Mouse (Mus musculus) splenic B cell, adult 2 months (primary cell): ENCODE results near the gene Slc34a3.
A peak's percentile ranks its signal among the peaks of the same experiment; 100 is the strongest.

Experiments used
- DNase-seq: peaks from one replicate; pipeline ENCODE4 v3.0.0-alpha.2; 2011; ENCODE audit warnings: low read depth, low spot score
- H3K27me3 ChIP-seq: 2 replicates; pipeline ENCODE4 v1.6.1; 2012; ENCODE audit warnings: mild to moderate bottlenecking, low read length, moderate library complexity, mixed read lengths; ENCODE audit not compliant: control insufficient read depth, poor library complexity, insufficient read depth, severe bottlenecking
- H3K36me3 ChIP-seq: 2 replicates; pipeline ENCODE4 v1.6.1; 2012; ENCODE audit warnings: mild to moderate bottlenecking, low read length, moderate library complexity, mixed read lengths; ENCODE audit not compliant: control insufficient read depth, poor library complexity, insufficient read depth, severe bottlenecking

Gene Slc34a3

GRCm38 (mm10) chr2:25197946-25198345, 36.2 kb downstream of the Slc34a3 start:
- H3K36me3 ChIP-seq: peaks cover 6% of the 10 kb centered on the region
- no peak for DNase-seq

GRCm38 (mm10) chr2:25197191-25197590, 37.0 kb downstream of the Slc34a3 start:
- Histone ChIP-seq H3K36me3 (peaks cover 6% of the 10 kb centered on the region), H3K27me3 (no peaks in the 10 kb centered on the region)
- peak; percentile 17 for DNase-seq

More at GRCm38 (mm10) chr2:25197946-25198345, 36.2 kb downstream of the Slc34a3 start:
- H3K27me3 ChIP-seq: no peaks in the 10 kb centered on the region

- Histone ChIP-seq H3K27me3 (no peaks in the 10 kb centered on the region), H3K36me3 (peaks cover 6% of the 10 kb centered on the region)
- DNase-seq: peak; percentile 97
These were observed 37.8 kb downstream of the Slc34a3 start, which contains the start of gene Tor4a for GRCm38 (mm10) chr2:25196172-25196954. Gene Tor4a, minus strand, starts transcription at chr2:25196886.

- DNase-seq: peak; percentile 93
- Histone ChIP-seq H3K36me3 (no peaks in the 10 kb centered on the region; the same call in none of the 2 replicates), H3K27me3 (no peaks in the 10 kb centered on the region)
These were observed 38.7 kb downstream of the Slc34a3 start for GRCm38 (mm10) chr2:25195211-25196156.

- Histone ChIP-seq H3K27me3 (no peaks in the 10 kb centered on the region), H3K36me3 (no peaks in the 10 kb centered on the region; the same call in none of the 2 replicates)
- peak; percentile 51 for DNase-seq
These were observed 39.5 kb downstream of the Slc34a3 start for GRCm38 (mm10) chr2:25194486-25195171.

- Histone ChIP-seq H3K27me3 (no peaks in the 10 kb centered on the region), H3K36me3 (no peaks in the 10 kb centered on the region; the same call in none of the 2 replicates)
- peak; percentile 27 for DNase-seq
These were observed 40.2 kb downstream of the Slc34a3 start for GRCm38 (mm10) chr2:25194006-25194405.

GRCm38 (mm10) chr2:25193330-25193770, 40.8 kb downstream of the Slc34a3 start:
- peak; percentile 90 for DNase-seq

GRCm38 (mm10) chr2:25187841-25188240, 46.3 kb downstream of the Slc34a3 start:
- no peak for DNase-seq
- no peaks in the 10 kb centered on the region for H3K36me3 ChIP-seq
- no peaks in the 10 kb centered on the region for H3K27me3 ChIP-seq

More at GRCm38 (mm10) chr2:25193330-25193770, 40.8 kb downstream of the Slc34a3 start:
- no peaks in the 10 kb centered on the region; the same call in none of the 2 replicates for H3K36me3 ChIP-seq
- H3K27me3 ChIP-seq: no peaks in the 10 kb centered on the region

- Histone ChIP-seq H3K27me3 (no peaks in the 10 kb centered on the region), H3K36me3 (no peaks in the 10 kb centered on the region)
- DNase-seq: no peak
These were observed 47.6 kb downstream of the Slc34a3 start for GRCm38 (mm10) chr2:25186575-25186930.

GRCm38 (mm10) chr2:25185625-25186574, 48.3 kb downstream of the Slc34a3 start:
- Histone ChIP-seq H3K27me3 (no peaks in the 10 kb centered on the region), H3K36me3 (no peaks in the 10 kb centered on the region)
- peak; percentile 56 for DNase-seq

GRCm38 (mm10) chr2:25184496-25184895, 49.7 kb downstream of the Slc34a3 start:
- H3K27me3 ChIP-seq: no peaks in the 10 kb centered on the region
- H3K36me3 ChIP-seq: no peaks in the 10 kb centered on the region; the same call in 1 of the 2 replicates
- no peak for DNase-seq

GRCm38 (mm10) chr2:25183336-25183735, 50.8 kb downstream of the Slc34a3 start:
- H3K27me3 ChIP-seq: no peaks in the 10 kb centered on the region
- no peaks in the 10 kb centered on the region; the same call in 1 of the 2 replicates for H3K36me3 ChIP-seq
- DNase-seq: peak; percentile 51

GRCm38 (mm10) chr2:25182664-25183063, 51.5 kb downstream of the Slc34a3 start:
- H3K36me3 ChIP-seq: no peaks in the 10 kb centered on the region; the same call in 1 of the 2 replicates
- DNase-seq: no peak
- H3K27me3 ChIP-seq: no peaks in the 10 kb centered on the region
